ENCODE assay signal across 7 mouse cellular contexts in the genomic region with DNA sequence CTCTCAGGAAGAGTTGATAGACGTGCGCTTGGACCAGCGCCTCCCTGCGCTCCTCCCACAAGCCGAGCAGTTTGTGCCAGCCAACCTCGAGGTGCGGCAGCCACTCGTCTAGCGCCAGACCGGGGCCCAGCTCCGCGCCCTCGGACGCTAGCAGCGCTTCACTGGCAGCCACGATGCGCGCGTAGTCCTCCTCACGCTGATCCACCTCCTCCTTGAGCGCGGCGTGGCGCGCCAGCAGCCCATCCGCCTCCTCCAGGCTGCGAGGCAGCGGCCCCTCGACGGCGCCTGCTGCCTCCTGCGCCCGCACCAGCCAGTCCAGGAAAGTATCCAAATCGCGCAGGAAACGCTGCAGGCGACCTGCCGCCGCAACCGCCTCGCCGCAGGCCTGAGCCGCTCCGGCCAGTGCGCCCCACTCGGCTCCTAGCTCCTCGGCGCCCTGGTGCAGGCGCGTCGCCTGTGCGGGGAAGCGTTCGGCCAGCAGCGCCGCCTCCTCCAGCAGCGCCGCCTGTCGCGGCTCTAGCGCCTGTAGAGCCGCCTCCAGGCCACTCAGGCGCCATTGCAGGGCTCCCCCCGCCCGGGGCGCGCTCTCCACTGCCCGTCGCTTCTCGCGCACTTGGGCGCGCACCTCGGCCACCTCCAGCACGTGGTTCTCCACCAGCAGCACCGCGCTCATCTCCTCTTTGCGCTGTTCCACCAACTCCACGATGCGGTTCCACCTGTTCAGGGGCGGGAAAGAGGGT. TPM values are rescaled to one million over a fixed set of nuclear protein-coding genes. Genes with fewer than 3 reads are reported as not detected.
A peak's percentile ranks its signal among the peaks of the same experiment; 100 is the strongest.
DNase-seq lines count a peak whose midpoint lies in the region; ATAC-seq and TF ChIP-seq lines count a peak whose summit lies in the region.

No protein-coding gene starts in this region.

- H3K9me3 ChIP-seq in liver, embryonic 12.5 days (replicated peaks): no peaks in the 10 kb centered on the region; the same call in 1 of the 2 replicates
- H3K9me3 ChIP-seq in liver, postnatal 0 days (ENCODE audit: low read length): no peaks in the 10 kb centered on the region
- peaks cover 8% of the 10 kb centered on the region; the same call in 1 of the 2 replicates for H3K9me3 ChIP-seq in embryonic facial prominence, embryonic 15.5 days (replicated peaks)
- no peaks in the 10 kb centered on the region for H3K9me3 ChIP-seq in hindbrain, embryonic 15.5 days
- H3K9me3 ChIP-seq in neural tube, embryonic 15.5 days (replicated peaks): 0 out of 2 replicates have a peak, but pooled peaks cover 3% of the 10 kb centered on the region

- 7% methylated on average over 81 of the region's 81 CpGs for WGBS in liver, embryonic 12.5 days (ENCODE audit: insufficient replicate concordance)
- 10% methylated on average over 62 of the region's 81 CpGs for WGBS in liver, postnatal 0 days (ENCODE audit: insufficient replicate concordance)
- WGBS in embryonic facial prominence, embryonic 15.5 days: 6% methylated on average over 79 of the region's 81 CpGs
- 10% methylated on average over 79 of the region's 81 CpGs for WGBS in hindbrain, embryonic 15.5 days
- WGBS in neural tube, embryonic 15.5 days: 8% methylated on average over 80 of the region's 81 CpGs
- WGBS in thymus, adult 2 months: 11% methylated on average over 80 of the region's 81 CpGs

- H3K27ac ChIP-seq in liver, embryonic 12.5 days: no peak overlapping the region
- H3K27ac ChIP-seq in liver, postnatal 0 days (ENCODE audit: low read depth): no peak overlapping the region
- H3K27ac ChIP-seq in embryonic facial prominence, embryonic 15.5 days (replicated peaks): no peak overlapping the region
- H3K27ac ChIP-seq in hindbrain, embryonic 15.5 days (replicated peaks): no peak overlapping the region
- no peak overlapping the region for H3K27ac ChIP-seq in neural tube, embryonic 15.5 days (replicated peaks)
- H3K27ac ChIP-seq in thymus, adult 2 months (ENCODE audit: control insufficient read depth, insufficient read depth, low read length): no peak overlapping the region

- H3K9ac ChIP-seq in liver, embryonic 12.5 days: no peak overlapping the region
- H3K9ac ChIP-seq in liver, postnatal 0 days (replicated peaks): no peak overlapping the region
- no peak overlapping the region for H3K9ac ChIP-seq in embryonic facial prominence, embryonic 15.5 days
- no peak overlapping the region for H3K9ac ChIP-seq in hindbrain, embryonic 15.5 days
- H3K9ac ChIP-seq in neural tube, embryonic 15.5 days (replicated peaks): no peak overlapping the region

- H3K27me3 ChIP-seq in liver, embryonic 12.5 days (replicated peaks): peaks cover 98% of the 10 kb centered on the region
- H3K27me3 ChIP-seq in liver, postnatal 0 days (ENCODE audit: insufficient read depth, low read length): peaks cover 72% of the 10 kb centered on the region
- peaks cover 90% of the 10 kb centered on the region for H3K27me3 ChIP-seq in embryonic facial prominence, embryonic 15.5 days
- peaks cover 88% of the 10 kb centered on the region for H3K27me3 ChIP-seq in hindbrain, embryonic 15.5 days
- H3K27me3 ChIP-seq in neural tube, embryonic 15.5 days (replicated peaks): peaks cover 94% of the 10 kb centered on the region
- H3K27me3 ChIP-seq in thymus, adult 2 months (ENCODE audit: control insufficient read depth, insufficient read depth, low read length): peaks cover 2% of the 10 kb centered on the region; the same call in 1 of the 2 replicates

- peaks cover 17% of the 10 kb centered on the region for H3K4me1 ChIP-seq in liver, embryonic 12.5 days
- H3K4me1 ChIP-seq in liver, postnatal 0 days (ENCODE audit: insufficient read depth): peaks cover 8% of the 10 kb centered on the region
- H3K4me1 ChIP-seq in embryonic facial prominence, embryonic 15.5 days: peaks cover 27% of the 10 kb centered on the region
- H3K4me1 ChIP-seq in hindbrain, embryonic 15.5 days (replicated peaks): peaks cover 15% of the 10 kb centered on the region
- H3K4me1 ChIP-seq in neural tube, embryonic 15.5 days: peaks cover 20% of the 10 kb centered on the region
- no peaks in the 10 kb centered on the region for H3K4me1 ChIP-seq in thymus, adult 2 months (replicated peaks; ENCODE audit: control insufficient read depth, insufficient read depth, low read length)

- TF ChIP-seq EP300 in liver, postnatal 0 days (IDR thresholded peaks at IDR 0.05; ENCODE audit: low read depth): no peak

- H3K4me2 ChIP-seq in liver, embryonic 12.5 days: peak overlapping the region; percentile 38
- H3K4me2 ChIP-seq in liver, postnatal 0 days (ENCODE audit: low read depth, low read length): no peak overlapping the region
- H3K4me2 ChIP-seq in embryonic facial prominence, embryonic 15.5 days (replicated peaks): peak overlapping the region; percentile 28
- H3K4me2 ChIP-seq in hindbrain, embryonic 15.5 days: peak overlapping the region; percentile 9; the same call in 1 of the 2 replicates
- H3K4me2 ChIP-seq in neural tube, embryonic 15.5 days: peak overlapping the region; percentile 29

- no peak for ATAC-seq in liver, embryonic 12.5 days
- no peak for ATAC-seq in liver, postnatal 0 days
- ATAC-seq in embryonic facial prominence, embryonic 15.5 days (ENCODE audit: insufficient number of reproducible peaks, low FRiP score, low TSS enrichment, low read depth): no peak
- ATAC-seq in hindbrain, embryonic 15.5 days (ENCODE audit: low FRiP score, low read depth): no peak
- ATAC-seq in neural tube, embryonic 15.5 days (ENCODE audit: low FRiP score): no peak

- no peak for TF ChIP-seq POLR2A in thymus, adult 2 months (IDR thresholded peaks at IDR 0.05; ENCODE audit: control insufficient read depth, extremely low read depth, insufficient read depth, low read length, poor library complexity)

- peak overlapping the region; percentile 13 for H3K4me3 ChIP-seq in liver, embryonic 12.5 days
- no peak overlapping the region for H3K4me3 ChIP-seq in liver, postnatal 0 days (ENCODE audit: low read depth, low read length)
- peak overlapping the region; percentile 14 for H3K4me3 ChIP-seq in embryonic facial prominence, embryonic 15.5 days (replicated peaks)
- peak overlapping the region; percentile 8; the same call in 1 of the 2 replicates for H3K4me3 ChIP-seq in hindbrain, embryonic 15.5 days
- H3K4me3 ChIP-seq in neural tube, embryonic 15.5 days (replicated peaks): peak overlapping the region; percentile 12; the same call in 1 of the 2 replicates
- H3K4me3 ChIP-seq in thymus, adult 2 months (ENCODE audit: control insufficient read depth, insufficient read depth, low read length): no peak overlapping the region

- H3K36me3 ChIP-seq in liver, embryonic 12.5 days: no peaks in the 10 kb centered on the region
- no peaks in the 10 kb centered on the region for H3K36me3 ChIP-seq in liver, postnatal 0 days (replicated peaks; ENCODE audit: insufficient read depth, low read length)
- H3K36me3 ChIP-seq in embryonic facial prominence, embryonic 15.5 days: no peaks in the 10 kb centered on the region
- H3K36me3 ChIP-seq in hindbrain, embryonic 15.5 days: peaks cover 26% of the 10 kb centered on the region
- H3K36me3 ChIP-seq in neural tube, embryonic 15.5 days: peaks cover 15% of the 10 kb centered on the region; the same call in 1 of the 2 replicates
- no peaks in the 10 kb centered on the region for H3K36me3 ChIP-seq in thymus, adult 2 months (ENCODE audit: control insufficient read depth, insufficient read depth, low read length)

- DNase-seq in liver, postnatal 0 days: no peak
- no peak for DNase-seq in thymus, adult 2 months
- DNase-seq in thymus, postnatal 25 days: no peak

- TF ChIP-seq CTCF in liver, postnatal 0 days (IDR thresholded peaks at IDR 0.05; ENCODE audit: low read depth): no peak
- TF ChIP-seq CTCF in thymus, adult 2 months (IDR thresholded peaks at IDR 0.05; ENCODE audit: borderline replicate concordance, control insufficient read depth, extremely low read depth, insufficient read depth, low read length, poor library complexity): no peak

RNA-seq across cellular contexts. Expression of a gene that starts 43.1 kb away (rescaled TPM):
- 0.11 and 0.12 TPM in 2 replicates for polyA plus RNA-seq in liver, embryonic 12.5 days (2016; fragmentation: Nextera tagmentation; extraction: Ambion mirVana)
- 0.02 and 0.18 TPM in 2 replicates for polyA plus RNA-seq in liver, postnatal 0 days (2015; fragmentation: Nextera tagmentation; extraction: Ambion mirVana)
- 0.43 and 0.85 TPM in 2 replicates for polyA plus RNA-seq in embryonic facial prominence, embryonic 15.5 days (2015; fragmentation: Nextera tagmentation; extraction: Ambion mirVana)
- polyA plus RNA-seq in hindbrain, embryonic 15.5 days (2015; fragmentation: Nextera tagmentation; extraction: Ambion mirVana): 3.2 and 3.7 TPM in 2 replicates
- polyA plus RNA-seq in neural tube, embryonic 15.5 days (2015; fragmentation: Nextera tagmentation; extraction: Ambion mirVana): 3.7 TPM in 2 replicates
- 0.13 TPM in 2 replicates for polyA plus RNA-seq in thymus, adult 2 months (2012; rRNA removed)

RNA-seq across cellular contexts. Expression of a gene that starts 43.4 kb away (rescaled TPM):
- polyA plus RNA-seq in liver, embryonic 12.5 days (2016; fragmentation: Nextera tagmentation; extraction: Ambion mirVana): 895 and 897 TPM in 2 replicates
- polyA plus RNA-seq in liver, postnatal 0 days (2015; fragmentation: Nextera tagmentation; extraction: Ambion mirVana): 372 and 407 TPM in 2 replicates
- 73.0 and 73.5 TPM in 2 replicates for polyA plus RNA-seq in embryonic facial prominence, embryonic 15.5 days (2015; fragmentation: Nextera tagmentation; extraction: Ambion mirVana)
- polyA plus RNA-seq in hindbrain, embryonic 15.5 days (2015; fragmentation: Nextera tagmentation; extraction: Ambion mirVana): 20.2 and 24.0 TPM in 2 replicates
- 24.5 and 26.1 TPM in 2 replicates for polyA plus RNA-seq in neural tube, embryonic 15.5 days (2015; fragmentation: Nextera tagmentation; extraction: Ambion mirVana)
- polyA plus RNA-seq in thymus, adult 2 months (2012; rRNA removed): 40.9 and 50.8 TPM in 2 replicates

RNA-seq across cellular contexts. Expression of a gene that starts 47.2 kb away (rescaled TPM):
- not detected in 2 replicates for polyA plus RNA-seq in liver, embryonic 12.5 days (2016; fragmentation: Nextera tagmentation; extraction: Ambion mirVana)
- polyA plus RNA-seq in liver, postnatal 0 days (2015; fragmentation: Nextera tagmentation; extraction: Ambion mirVana): 1.1 TPM in 1 of 2 replicates, not detected in the other
- 0.35 and 0.43 TPM in 2 replicates for polyA plus RNA-seq in embryonic facial prominence, embryonic 15.5 days (2015; fragmentation: Nextera tagmentation; extraction: Ambion mirVana)
- polyA plus RNA-seq in hindbrain, embryonic 15.5 days (2015; fragmentation: Nextera tagmentation; extraction: Ambion mirVana): not detected in 2 replicates
- not detected in 2 replicates for polyA plus RNA-seq in neural tube, embryonic 15.5 days (2015; fragmentation: Nextera tagmentation; extraction: Ambion mirVana)
- not detected in 2 replicates for polyA plus RNA-seq in thymus, adult 2 months (2012; rRNA removed)

RNA-seq across cellular contexts. Expression of a gene that starts 48.6 kb away (rescaled TPM):
- 32.1 and 36.1 TPM in 2 replicates for polyA plus RNA-seq in liver, embryonic 12.5 days (2016; fragmentation: Nextera tagmentation; extraction: Ambion mirVana)
- polyA plus RNA-seq in liver, postnatal 0 days (2015; fragmentation: Nextera tagmentation; extraction: Ambion mirVana): 9.5 and 10.9 TPM in 2 replicates
- 36.8 and 46.2 TPM in 2 replicates for polyA plus RNA-seq in embryonic facial prominence, embryonic 15.5 days (2015; fragmentation: Nextera tagmentation; extraction: Ambion mirVana)
- polyA plus RNA-seq in hindbrain, embryonic 15.5 days (2015; fragmentation: Nextera tagmentation; extraction: Ambion mirVana): 42.8 and 46.6 TPM in 2 replicates
- 28.9 and 33.4 TPM in 2 replicates for polyA plus RNA-seq in neural tube, embryonic 15.5 days (2015; fragmentation: Nextera tagmentation; extraction: Ambion mirVana)
- polyA plus RNA-seq in thymus, adult 2 months (2012; rRNA removed): 203 and 206 TPM in 2 replicates

Comparison
In these comparisons a context has a peak if more than half of its experiments do, and no peak if none do; other contexts are left out.
1. H3K4me3 ChIP-seq: peak in liver, embryonic 12.5 days (single experiment), embryonic facial prominence, embryonic 15.5 days (single experiment), hindbrain, embryonic 15.5 days (single experiment) and neural tube, embryonic 15.5 days (single experiment); none in liver, postnatal 0 days (single experiment) and thymus, adult 2 months (single experiment).